Mouse (Mus musculus): ENCODE measurements around the gene Pgls. TPM values are rescaled to one million over a fixed set of nuclear protein-coding genes. Genes with fewer than 3 reads are reported as not detected.

Pgls gene
- polyA plus RNA-seq (2015; fragmentation: Nextera tagmentation; extraction: Ambion mirVana): 188 and 205 TPM in 2 replicates

DNA sequence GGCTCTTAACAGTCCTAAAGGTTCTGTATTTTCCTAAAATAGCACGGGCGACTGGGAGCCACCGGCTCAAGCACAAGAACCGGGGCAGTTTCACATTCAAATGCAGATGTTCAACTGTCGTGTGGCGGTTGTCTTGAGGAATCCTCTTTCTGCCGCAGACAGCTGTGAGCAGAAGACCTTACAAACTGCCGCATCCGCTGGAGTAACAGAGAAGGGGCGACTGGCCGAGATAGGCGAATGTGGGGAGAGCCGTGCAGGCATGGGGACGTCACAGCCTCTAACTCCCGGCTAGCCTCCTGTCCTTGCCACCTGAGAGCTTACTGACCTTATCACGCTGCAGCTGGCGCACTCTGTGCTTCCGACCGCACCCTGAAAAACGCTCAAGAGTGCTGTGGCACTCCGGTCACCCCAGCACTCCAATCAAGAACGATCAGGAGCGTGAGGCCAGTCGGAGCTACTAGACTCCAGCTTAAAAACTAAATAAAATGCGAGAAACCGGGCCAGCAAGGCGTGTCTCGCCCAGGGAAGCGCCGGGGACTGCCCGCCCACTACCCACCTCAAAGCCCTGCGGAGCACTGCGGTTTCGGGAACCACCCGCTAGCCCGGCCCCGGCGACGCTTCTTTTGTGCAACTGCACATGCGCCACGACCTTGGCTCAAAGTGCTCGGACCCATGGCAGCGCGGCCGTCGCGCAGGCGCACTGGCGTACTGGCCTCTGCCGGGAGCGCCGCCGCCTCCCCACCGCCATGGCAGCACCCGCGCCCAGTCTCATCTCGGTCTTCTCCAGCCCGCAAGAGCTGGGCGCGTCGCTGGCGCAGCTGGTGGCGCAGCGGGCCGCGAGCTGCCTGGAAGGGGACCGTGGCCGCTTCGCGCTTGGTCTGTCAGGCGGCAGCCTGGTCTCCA is at the start of gene Pgls:
Gene Pgls (plus strand): TSS at position 706 of the 903 bp plus-strand sequence.
- under 1% methylated on average over 71 of the region's 71 CpGs for WGBS
- H3K4me2 ChIP-seq (ENCODE audit: low read depth, low read length): peak within 1 kb of the TSS; percentile 98
- peak; percentile 88 for ATAC-seq (replicated peaks; ENCODE audit: extremely low read depth, insufficient read depth, low FRiP score)

GRCm38 (mm10) chr8:71542632-71543343 is 49.2 kb upstream of the Pgls start, which contains the start of gene Mvb12a:
Gene Mvb12a, plus strand, starts transcription at chr8:71542922.
- Histone ChIP-seq H3K4me1 (ENCODE audit: control insufficient read depth, insufficient read depth, low read length) (peaks cover 8% of the 10 kb centered on the region; the same call in 1 of the 2 replicates), H3K4me3 (ENCODE audit: low read length) (peak within 1 kb of the TSS; percentile 81), H3K9ac (ENCODE audit: low read length) (peak within 1 kb of the TSS; percentile 84), H3K9me3 (replicated peaks; ENCODE audit: control insufficient read depth, low read length) (no peaks in the 10 kb centered on the region), H3K27me3 (ENCODE audit: control insufficient read depth, insufficient read depth, low read length) (no peaks in the 10 kb centered on the region), H3K36me3 (ENCODE audit: control insufficient read depth, insufficient read depth) (peaks cover 9% of the 10 kb centered on the region), H3K27ac (ENCODE audit: low read length) (peak within 1 kb of the TSS; percentile 66; the same call in 1 of the 2 replicates), H3K4me2 (ENCODE audit: low read depth, low read length) (peak within 1 kb of the TSS; percentile 81)
- WGBS: under 1% methylated on average over 55 of the region's 55 CpGs
- peak; percentile 91 for ATAC-seq (replicated peaks; ENCODE audit: extremely low read depth, insufficient read depth, low FRiP score)

More for the DNA sequence above, at the start of gene Pgls:
- Histone ChIP-seq H3K27me3 (ENCODE audit: control insufficient read depth, insufficient read depth, low read length) (no peaks in the 10 kb centered on the region), H3K9me3 (replicated peaks; ENCODE audit: control insufficient read depth, low read length) (no peaks in the 10 kb centered on the region), H3K36me3 (ENCODE audit: control insufficient read depth, insufficient read depth) (no peaks in the 10 kb centered on the region), H3K27ac (ENCODE audit: low read length) (peak within 1 kb of the TSS; percentile 100), H3K4me1 (ENCODE audit: control insufficient read depth, insufficient read depth, low read length) (peaks cover 22% of the 10 kb centered on the region), H3K4me3 (ENCODE audit: low read length) (peak within 1 kb of the TSS; percentile 87), H3K9ac (ENCODE audit: low read length) (peak within 1 kb of the TSS; percentile 98)

GRCm38 (mm10) chr8:71543755-71544154 is 48.2 kb upstream of the Pgls start:
- H3K36me3 ChIP-seq (ENCODE audit: control insufficient read depth, insufficient read depth): peaks cover 16% of the 10 kb centered on the region
- no peaks in the 10 kb centered on the region for H3K27me3 ChIP-seq (ENCODE audit: control insufficient read depth, insufficient read depth, low read length)
- ATAC-seq (replicated peaks; ENCODE audit: extremely low read depth, insufficient read depth, low FRiP score): no peak
- peak overlapping the region; percentile 81 for H3K4me3 ChIP-seq (ENCODE audit: low read length)
- WGBS: 78% methylated on average over 9 of the region's 9 CpGs
- H3K4me1 ChIP-seq (ENCODE audit: control insufficient read depth, insufficient read depth, low read length): peaks cover 5% of the 10 kb centered on the region; the same call in 1 of the 2 replicates
- H3K4me2 ChIP-seq (ENCODE audit: low read depth, low read length): peak overlapping the region; percentile 81
- peak overlapping the region; percentile 84 for H3K9ac ChIP-seq (ENCODE audit: low read length)
- no peaks in the 10 kb centered on the region for H3K9me3 ChIP-seq (replicated peaks; ENCODE audit: control insufficient read depth, low read length)
- no peak overlapping the region for H3K27ac ChIP-seq (ENCODE audit: low read length)

DNA sequence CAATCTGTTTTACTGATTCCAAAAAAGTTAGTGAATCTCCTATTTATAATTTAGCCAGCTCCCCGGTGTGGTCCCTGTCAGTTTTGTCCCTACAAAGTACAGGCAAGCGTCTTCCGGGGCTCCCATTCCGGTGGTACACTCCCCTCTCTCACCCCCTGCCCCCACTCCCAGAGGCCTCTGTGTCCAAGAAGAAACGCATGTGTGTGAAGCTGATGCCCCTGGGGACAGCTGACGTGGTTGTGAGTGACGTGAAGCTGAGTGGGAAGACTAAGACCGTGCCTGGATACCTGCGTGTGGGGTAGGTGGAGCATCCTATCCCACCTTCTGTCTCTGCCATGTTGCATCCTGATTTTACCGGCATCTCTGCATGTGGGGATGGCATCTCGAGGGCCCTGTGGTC is 46.9 kb upstream of the Pgls start:
- peaks cover 5% of the 10 kb centered on the region; the same call in 1 of the 2 replicates for H3K4me1 ChIP-seq (ENCODE audit: control insufficient read depth, insufficient read depth, low read length)
- no peaks in the 10 kb centered on the region for H3K27me3 ChIP-seq (ENCODE audit: control insufficient read depth, insufficient read depth, low read length)
- no peak for ATAC-seq (replicated peaks; ENCODE audit: extremely low read depth, insufficient read depth, low FRiP score)
- H3K4me2 ChIP-seq (ENCODE audit: low read depth, low read length): no peak overlapping the region
- H3K9ac ChIP-seq (ENCODE audit: low read length): no peak overlapping the region
- H3K27ac ChIP-seq (ENCODE audit: low read length): no peak overlapping the region
- WGBS: 87% methylated on average over 11 of the region's 11 CpGs
- H3K4me3 ChIP-seq (ENCODE audit: low read length): no peak overlapping the region
- H3K9me3 ChIP-seq (replicated peaks; ENCODE audit: control insufficient read depth, low read length): no peaks in the 10 kb centered on the region
- H3K36me3 ChIP-seq (ENCODE audit: control insufficient read depth, insufficient read depth): peaks cover 16% of the 10 kb centered on the region

- no peak overlapping the region for H3K4me3 ChIP-seq (ENCODE audit: low read length)
- no peaks in the 10 kb centered on the region for H3K9me3 ChIP-seq (replicated peaks; ENCODE audit: control insufficient read depth, low read length)
- H3K4me1 ChIP-seq (ENCODE audit: control insufficient read depth, insufficient read depth, low read length): peaks cover 5% of the 10 kb centered on the region; the same call in 1 of the 2 replicates
- no peaks in the 10 kb centered on the region for H3K27me3 ChIP-seq (ENCODE audit: control insufficient read depth, insufficient read depth, low read length)
- H3K36me3 ChIP-seq (ENCODE audit: control insufficient read depth, insufficient read depth): peaks cover 16% of the 10 kb centered on the region
- WGBS: 83% methylated on average over 7 of the region's 7 CpGs
- no peak for ATAC-seq (replicated peaks; ENCODE audit: extremely low read depth, insufficient read depth, low FRiP score)
- no peak overlapping the region for H3K9ac ChIP-seq (ENCODE audit: low read length)
- H3K4me2 ChIP-seq (ENCODE audit: low read depth, low read length): no peak overlapping the region
- no peak overlapping the region for H3K27ac ChIP-seq (ENCODE audit: low read length)
Measured at GRCm38 (mm10) chr8:71547590-71547989, 44.4 kb upstream of the Pgls start.

- H3K9ac ChIP-seq (ENCODE audit: low read length): no peak overlapping the region
- H3K4me1 ChIP-seq (ENCODE audit: control insufficient read depth, insufficient read depth, low read length): no peaks in the 10 kb centered on the region
- no peak for ATAC-seq (replicated peaks; ENCODE audit: extremely low read depth, insufficient read depth, low FRiP score)
- peaks cover 13% of the 10 kb centered on the region for H3K36me3 ChIP-seq (ENCODE audit: control insufficient read depth, insufficient read depth)
- WGBS: 61% methylated on average over 7 of the region's 7 CpGs
- no peaks in the 10 kb centered on the region for H3K9me3 ChIP-seq (replicated peaks; ENCODE audit: control insufficient read depth, low read length)
- no peak overlapping the region for H3K4me2 ChIP-seq (ENCODE audit: low read depth, low read length)
- H3K27me3 ChIP-seq (ENCODE audit: control insufficient read depth, insufficient read depth, low read length): no peaks in the 10 kb centered on the region
- H3K4me3 ChIP-seq (ENCODE audit: low read length): no peak overlapping the region
- no peak overlapping the region for H3K27ac ChIP-seq (ENCODE audit: low read length)
Measured at GRCm38 (mm10) chr8:71550754-71551153, 41.2 kb upstream of the Pgls start.

- Histone ChIP-seq H3K27me3 (ENCODE audit: control insufficient read depth, insufficient read depth, low read length) (peaks cover 16% of the 10 kb centered on the region), H3K4me2 (ENCODE audit: low read depth, low read length) (no peak overlapping the region), H3K9me3 (replicated peaks; ENCODE audit: control insufficient read depth, low read length) (no peaks in the 10 kb centered on the region), H3K4me3 (ENCODE audit: low read length) (no peak overlapping the region), H3K27ac (ENCODE audit: low read length) (no peak overlapping the region), H3K4me1 (ENCODE audit: control insufficient read depth, insufficient read depth, low read length) (no peaks in the 10 kb centered on the region), H3K36me3 (ENCODE audit: control insufficient read depth, insufficient read depth) (peaks cover 7% of the 10 kb centered on the region; the same call in 1 of the 2 replicates), H3K9ac (ENCODE audit: low read length) (no peak overlapping the region)
- WGBS: 62% methylated on average over 6 of the region's 6 CpGs
- ATAC-seq (replicated peaks; ENCODE audit: extremely low read depth, insufficient read depth, low FRiP score): no peak
Measured at GRCm38 (mm10) chr8:71552770-71553169, 39.2 kb upstream of the Pgls start.

DNA sequence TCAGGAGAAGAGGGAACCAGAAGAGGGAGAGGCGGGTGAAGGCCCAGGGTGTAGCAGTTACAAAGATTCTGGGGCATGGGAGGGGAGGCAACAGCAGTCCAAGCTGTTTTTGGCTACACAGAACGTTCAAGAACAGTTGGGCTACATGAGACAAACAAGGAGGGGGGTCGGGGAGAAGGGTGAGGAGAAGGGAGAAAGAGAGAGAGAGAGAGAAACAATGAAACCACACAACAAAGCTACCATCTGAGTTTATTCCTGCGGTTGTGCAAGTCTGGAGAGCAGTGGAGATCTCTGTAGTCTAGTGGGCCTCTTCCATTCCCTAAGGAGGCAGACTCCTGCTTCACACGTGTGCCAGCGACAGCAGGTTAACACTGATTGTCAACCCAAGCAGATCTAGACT is 38.0 kb upstream of the Pgls start:
- Histone ChIP-seq H3K4me3 (ENCODE audit: low read length) (no peak overlapping the region), H3K36me3 (ENCODE audit: control insufficient read depth, insufficient read depth) (no peaks in the 10 kb centered on the region), H3K4me1 (ENCODE audit: control insufficient read depth, insufficient read depth, low read length) (peaks cover 9% of the 10 kb centered on the region), H3K9ac (ENCODE audit: low read length) (no peak overlapping the region), H3K9me3 (replicated peaks; ENCODE audit: control insufficient read depth, low read length) (no peaks in the 10 kb centered on the region), H3K27ac (ENCODE audit: low read length) (no peak overlapping the region), H3K27me3 (ENCODE audit: control insufficient read depth, insufficient read depth, low read length) (peaks cover 29% of the 10 kb centered on the region), H3K4me2 (ENCODE audit: low read depth, low read length) (no peak overlapping the region)
- ATAC-seq (replicated peaks; ENCODE audit: extremely low read depth, insufficient read depth, low FRiP score): no peak
- WGBS: 68% methylated on average over 6 of the region's 6 CpGs
